Comparison of ENCODE assay signal across 7 mouse cellular contexts in genomic region chr17:50763407-50763806, GRCm38 (mm10).
DNase-seq lines count a peak whose midpoint lies in the region; ATAC-seq and TF ChIP-seq lines count a peak whose summit lies in the region.

No protein-coding gene starts in this region.

- H3K9me3 ChIP-seq in lung, embryonic 14.5 days (ENCODE audit: low read depth, low read length): no peaks in the 10 kb centered on the region

- H3K4me3 ChIP-seq in lung, embryonic 14.5 days (ENCODE audit: low read depth, low read length): no peak overlapping the region
- no peak overlapping the region for H3K4me3 ChIP-seq in lung, adult 2 months (replicated peaks; ENCODE audit: extremely low read depth, low read depth, low read length)

- no peaks in the 10 kb centered on the region for H3K36me3 ChIP-seq in lung, embryonic 14.5 days (ENCODE audit: insufficient read depth)

- H3K4me1 ChIP-seq in lung, embryonic 14.5 days (ENCODE audit: insufficient read depth): no peaks in the 10 kb centered on the region; the same call in 1 of the 2 replicates
- H3K4me1 ChIP-seq in lung, adult 2 months (ENCODE audit: control insufficient read depth, insufficient read depth, low read length): peaks cover 10% of the 10 kb centered on the region; the same call in 1 of the 2 replicates

- H3K27me3 ChIP-seq in lung, embryonic 14.5 days (ENCODE audit: insufficient read depth, low read length): no peaks in the 10 kb centered on the region

- intact Hi-C loops in left cerebral cortex, postnatal 14 days (cut with DNase I): loop anchor here (5.0 to 10.0 kb wide), 3 partner anchors 111 to 349 kb away; no protein-coding TSS in a partner anchor

- TF ChIP-seq CTCF in lung, embryonic 14.5 days (IDR thresholded peaks at IDR 0.05; ENCODE audit: low read depth): no peak
- no peak for TF ChIP-seq CTCF in lung, adult 2 months (IDR thresholded peaks at IDR 0.05; ENCODE audit: insufficient read depth, low read length)

- WGBS in lung, embryonic 14.5 days: 73% methylated on average over 5 of the region's 5 CpGs
- WGBS in lung, adult 2 months: 36% methylated on average over 5 of the region's 5 CpGs

- H3K9ac ChIP-seq in lung, embryonic 14.5 days: no peak overlapping the region

- peak overlapping the region; percentile 15; the same call in 1 of the 2 replicates for H3K27ac ChIP-seq in lung, embryonic 14.5 days (ENCODE audit: low read depth)

- no peak overlapping the region for H3K4me2 ChIP-seq in lung, embryonic 14.5 days

- peak; percentile 42 for DNase-seq in lung, embryonic 14.5 days
- no peak for DNase-seq in lung, adult 2 months
- DNase-seq in left cerebral cortex, postnatal 14 days (ENCODE audit: low spot score in 2 of 2): peak; percentile 78 to 92
- DNase-seq in thymus, postnatal 0 days (ENCODE audit: low spot score): peak; percentile 32
- no peak for DNase-seq in gastrocnemius, adult 18-20 months (ENCODE audit: low spot score)
- DNase-seq in urinary bladder, postnatal 14 days (ENCODE audit: low spot score): no peak

- TF ChIP-seq POLR2A in lung, adult 2 months (IDR thresholded peaks at IDR 0.05; ENCODE audit: borderline replicate concordance, extremely low read depth, low read depth, low read length): no peak

- peak; percentile 70; the same call in 1 of the 2 replicates for ATAC-seq in lung, embryonic 14.5 days (ENCODE audit: insufficient read depth)
- peak; percentile 89 for ATAC-seq in frontal cortex, adult (ENCODE audit: low TSS enrichment)

Comparison
In these comparisons a context has a peak if more than half of its experiments do, and no peak if none do; other contexts are left out.
1. DNase-seq: peak in lung, embryonic 14.5 days (single experiment), left cerebral cortex, postnatal 14 days (2 of 2) and thymus, postnatal 0 days (single experiment); none in lung, adult 2 months (single experiment), gastrocnemius, adult 18-20 months (single experiment) and urinary bladder, postnatal 14 days (single experiment).